10 mouse cellular contexts compared by ENCODE assay signal in the genomic region with DNA sequence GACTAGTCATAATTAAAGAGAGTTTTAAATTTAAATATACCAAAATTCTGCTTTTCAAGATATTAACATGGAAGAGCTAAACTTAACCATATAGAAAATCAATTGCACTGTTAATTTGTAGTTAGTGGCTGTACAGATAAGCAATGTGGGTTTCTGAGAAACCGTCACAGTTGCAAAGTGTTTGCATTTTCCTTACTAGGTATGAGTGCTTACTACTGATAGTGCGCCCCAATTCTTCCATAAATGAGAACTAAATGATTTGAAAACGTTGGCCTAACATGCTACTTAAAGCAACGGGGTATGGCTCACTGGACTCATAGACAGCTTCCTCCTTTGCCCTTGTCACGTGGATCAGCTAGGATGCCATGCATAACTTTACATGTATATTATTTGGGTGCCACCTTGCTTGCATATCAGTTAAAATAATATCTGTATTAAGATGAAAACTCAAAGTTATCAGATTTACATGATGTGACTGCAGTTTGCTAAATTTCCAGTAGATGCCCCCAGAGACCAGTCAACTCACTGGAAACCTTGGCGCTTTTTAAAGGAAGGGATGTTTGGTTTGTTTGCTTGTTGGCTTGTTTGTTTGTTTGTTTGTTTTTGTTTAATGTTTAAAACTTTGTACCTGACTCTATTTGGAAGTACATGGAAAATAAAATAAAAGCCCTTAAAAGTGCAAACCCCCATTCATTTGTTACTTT. TPM values are rescaled to one million over a fixed set of nuclear protein-coding genes. Genes with fewer than 3 reads are reported as not detected.
DNase-seq lines count a peak whose midpoint lies in the region; ATAC-seq and TF ChIP-seq lines count a peak whose summit lies in the region.
"Had no signal": no experiment of that assay in that cellular context is flagged by ENCODE, and none has a peak within 500 bp of the region (broad histone marks: within the 10 kb centered on the region; RNA-seq: fewer than 3 reads in every experiment).

No protein-coding gene starts in this region.

- no peaks in the 10 kb centered on the region for H3K4me1 ChIP-seq in hindbrain, embryonic 14.5 days (replicated peaks; ENCODE audit: control insufficient read depth, insufficient read depth, low read length)
- peaks cover 6% of the 10 kb centered on the region for H3K4me1 ChIP-seq in hindbrain, embryonic 13.5 days (replicated peaks)
- no peaks in the 10 kb centered on the region for H3K4me1 ChIP-seq in midbrain, postnatal 0 days (ENCODE audit: insufficient read depth, low read length)
- no peaks in the 10 kb centered on the region for H3K4me1 ChIP-seq in midbrain, embryonic 11.5 days (ENCODE audit: control insufficient read depth, insufficient read depth, low read length)

- no peaks in the 10 kb centered on the region for H3K27me3 ChIP-seq in hindbrain, embryonic 14.5 days (ENCODE audit: control insufficient read depth, insufficient read depth, low read length)
- no peaks in the 10 kb centered on the region for H3K27me3 ChIP-seq in hindbrain, embryonic 13.5 days
- H3K27me3 ChIP-seq in midbrain, postnatal 0 days (ENCODE audit: insufficient read depth, low read length), result no peaks in the 10 kb centered on the region
- H3K27me3 ChIP-seq in midbrain, embryonic 11.5 days (ENCODE audit: control insufficient read depth, insufficient read depth, low read length), result no peaks in the 10 kb centered on the region

- H3K9ac ChIP-seq in hindbrain, embryonic 14.5 days, result no peak overlapping the region
- H3K9ac ChIP-seq in hindbrain, embryonic 13.5 days, result no peak overlapping the region
- no peak overlapping the region for H3K9ac ChIP-seq in midbrain, postnatal 0 days (replicated peaks; ENCODE audit: low read length, poor library complexity, severe bottlenecking)
- no peak overlapping the region for H3K9ac ChIP-seq in midbrain, embryonic 11.5 days (ENCODE audit: low read length)

- DNase-seq in hindbrain, embryonic 14.5 days (ENCODE audit: low spot score), result peak; percentile 73
- DNase-seq in midbrain, postnatal 0 days (ENCODE audit: low spot score), result peak; percentile 64
- no peak for DNase-seq in midbrain, embryonic 11.5 days (ENCODE audit: low spot score, missing footprints)
- DNase-seq in c-Kit-positive CD71-positive TER-119-positive erythroid progenitor cells, embryonic 14.5 days (ENCODE audit: low spot score), result peak; percentile 11
- no peak for DNase-seq in thymus, postnatal 4 days
- DNase-seq: gastrocnemius, postnatal 25 days had no signal

- H3K4me3 ChIP-seq in hindbrain, embryonic 14.5 days (replicated peaks; ENCODE audit: low read length), result no peak overlapping the region
- H3K4me3 ChIP-seq in hindbrain, embryonic 13.5 days, result no peak overlapping the region
- no peak overlapping the region for H3K4me3 ChIP-seq in midbrain, postnatal 0 days (ENCODE audit: low read depth, low read length)
- H3K4me3 ChIP-seq in midbrain, embryonic 11.5 days (ENCODE audit: low read depth, low read length), result no peak overlapping the region

- H3K4me2 ChIP-seq in hindbrain, embryonic 14.5 days (replicated peaks), result no peak overlapping the region
- no peak overlapping the region for H3K4me2 ChIP-seq in hindbrain, embryonic 13.5 days
- H3K4me2 ChIP-seq in midbrain, postnatal 0 days (ENCODE audit: low read depth, low read length, poor library complexity, severe bottlenecking), result no peak overlapping the region
- H3K4me2 ChIP-seq in midbrain, embryonic 11.5 days, result no peak overlapping the region

- no peaks in the 10 kb centered on the region for H3K36me3 ChIP-seq in hindbrain, embryonic 14.5 days (replicated peaks; ENCODE audit: control insufficient read depth, insufficient read depth)
- no peaks in the 10 kb centered on the region for H3K36me3 ChIP-seq in hindbrain, embryonic 13.5 days
- H3K36me3 ChIP-seq in midbrain, postnatal 0 days (ENCODE audit: insufficient read depth, low read length), result no peaks in the 10 kb centered on the region
- H3K36me3 ChIP-seq in midbrain, embryonic 11.5 days (ENCODE audit: control insufficient read depth, insufficient read depth, low read length), result no peaks in the 10 kb centered on the region

- 65% methylated on average over 6 of the region's 6 CpGs for WGBS in hindbrain, embryonic 14.5 days
- WGBS in hindbrain, embryonic 13.5 days, result 69% methylated on average over 6 of the region's 6 CpGs
- 60% methylated on average over 6 of the region's 6 CpGs for WGBS in midbrain, postnatal 0 days
- 65% methylated on average over 6 of the region's 6 CpGs for WGBS in midbrain, embryonic 11.5 days

- H3K27ac ChIP-seq in hindbrain, embryonic 14.5 days, result no peak overlapping the region
- no peak overlapping the region for H3K27ac ChIP-seq in hindbrain, embryonic 13.5 days
- no peak overlapping the region for H3K27ac ChIP-seq in midbrain, postnatal 0 days (ENCODE audit: low read depth, low read length)
- H3K27ac ChIP-seq in midbrain, embryonic 11.5 days (ENCODE audit: low read depth, low read length), result no peak overlapping the region

- TF ChIP-seq CTCF in midbrain, postnatal 0 days (IDR thresholded peaks at IDR 0.05), result peak; percentile 89

- no peak for ATAC-seq in hindbrain, embryonic 14.5 days (ENCODE audit: low FRiP score)
- ATAC-seq in hindbrain, embryonic 13.5 days (ENCODE audit: low FRiP score), result no peak
- no peak for ATAC-seq in midbrain, postnatal 0 days (ENCODE audit: low FRiP score)
- ATAC-seq in midbrain, embryonic 11.5 days (ENCODE audit: low FRiP score), result no peak
- ATAC-seq in frontal cortex, adult (ENCODE audit: low TSS enrichment), result no peak

- no peaks in the 10 kb centered on the region for H3K9me3 ChIP-seq in hindbrain, embryonic 14.5 days (ENCODE audit: control insufficient read depth, low read length)
- no peaks in the 10 kb centered on the region for H3K9me3 ChIP-seq in hindbrain, embryonic 13.5 days
- no peaks in the 10 kb centered on the region for H3K9me3 ChIP-seq in midbrain, postnatal 0 days (ENCODE audit: low read length)
- H3K9me3 ChIP-seq in midbrain, embryonic 11.5 days (ENCODE audit: control insufficient read depth, low read length), result no peaks in the 10 kb centered on the region

RNA-seq across cellular contexts. Expression of gene Ttc29, which starts 25.0 kb away (rescaled TPM):
- 0.60 and 1.1 TPM in 2 replicates for polyA plus RNA-seq in hindbrain, embryonic 14.5 days (2014; fragmentation: Nextera tagmentation; extraction: Ambion mirVana)
- polyA plus RNA-seq in hindbrain, embryonic 13.5 days (2015; fragmentation: Nextera tagmentation; extraction: Ambion mirVana), result 0.54 and 1.5 TPM in 2 replicates
- total RNA-seq in midbrain, postnatal 0 days (2014; rRNA removed), result 0.47 and 5.3 TPM in 2 replicates
- 1.0 and 1.4 TPM in 2 replicates for polyA plus RNA-seq in midbrain, postnatal 0 days (2015; fragmentation: Nextera tagmentation; extraction: Ambion mirVana)
- polyA plus RNA-seq in midbrain, embryonic 11.5 days (2014; fragmentation: Nextera tagmentation; extraction: Ambion mirVana), result 0.23 and 0.41 TPM in 2 replicates
- total RNA-seq: gastrocnemius, postnatal 25 days; left cerebral cortex, postnatal 14 days had no signal
- polyA plus RNA-seq: neural tube, embryonic 11.5 days had no signal

Comparison
In these comparisons a context has a peak if more than half of its experiments do, and no peak if none do; other contexts are left out.
1. DNase-seq: peak in hindbrain, embryonic 14.5 days (single experiment), midbrain, postnatal 0 days (single experiment) and c-Kit-positive CD71-positive TER-119-positive erythroid progenitor cells, embryonic 14.5 days (single experiment); none in midbrain, embryonic 11.5 days (single experiment) and thymus, postnatal 4 days (single experiment).